Mouse (Mus musculus) embryonic facial prominence, embryonic 13.5 days (tissue): ENCODE measurements around the gene Olfr1193. TPM values are rescaled to one million over a fixed set of nuclear protein-coding genes. Genes with fewer than 3 reads are reported as not detected.
"Not testable (repeated sequence)": the region's sequence is repeated elsewhere in the genome, so short reads cannot be mapped to it uniquely, and the experiment has no call there.

Experiments used
- ATAC-seq: fragments of 200-750 bp; cut with Nextera tagmentation; 2 replicates; pipeline ENCODE4 v1.8.0; 2017; ENCODE audit warnings: low read depth; ENCODE audit not compliant: insufficient number of reproducible peaks, insufficient read depth, low FRiP score, low TSS enrichment
- H3K27ac ChIP-seq: fragments of 300-500 bp; sonication (generic); 2 replicates; pipeline ENCODE4 v1.5.1; 2015; ENCODE audit warnings: moderate library complexity, mild to moderate bottlenecking, inconsistent platforms
- H3K27me3 ChIP-seq: fragments of 300-500 bp; sonication (generic); 2 replicates; pipeline ENCODE4 v1.6.1; 2015; ENCODE audit warnings: mild to moderate bottlenecking, inconsistent platforms
- H3K36me3 ChIP-seq: fragments of 300-500 bp; sonication (generic); 2 replicates; pipeline ENCODE4 v1.6.1; 2015; ENCODE audit warnings: mild to moderate bottlenecking, inconsistent platforms
- H3K4me1 ChIP-seq: fragments of 300-500 bp; sonication (generic); 2 replicates; pipeline ENCODE4 v1.6.1; 2015; ENCODE audit warnings: inconsistent platforms
- H3K4me2 ChIP-seq: fragments of 300-500 bp; sonication (generic); 2 replicates; pipeline ENCODE4 v1.6.1; 2015; ENCODE audit warnings: moderate library complexity, mild to moderate bottlenecking, inconsistent platforms
- H3K4me3 ChIP-seq: fragments of 300-500 bp; sonication (generic); 2 replicates; pipeline ENCODE4 v1.5.1; 2015; ENCODE audit warnings: mild to moderate bottlenecking, inconsistent platforms
- H3K9ac ChIP-seq: fragments of 300-500 bp; sonication (generic); 2 replicates; pipeline ENCODE4 v1.6.1; 2015; ENCODE audit warnings: mild to moderate bottlenecking, inconsistent platforms
- H3K9me3 ChIP-seq: fragments of 300-500 bp; sonication (generic); 2 replicates; pipeline ENCODE4 v1.6.1; 2016; ENCODE audit warnings: inconsistent platforms
- WGBS: fragments of 180-500 bp; shearing (Covaris S2); methylation state at CpG from one replicate; pipeline ENCODE4 v1.1.7; 2015; ENCODE audit warnings: mixed read lengths; 5-methylcytosine and 5-hydroxymethylcytosine counted together
- polyA plus RNA-seq: library from polyadenylated mRNA; unstranded; fragments of >200 nt; fragmentation: Nextera tagmentation; extraction: Ambion mirVana; gene quantifications from 2 replicates; pipeline ENCODE4 v1.2.1, GENCODE M21; 2015

Olfr1193 gene
- polyA plus RNA-seq: not detected in 2 replicates

DNA sequence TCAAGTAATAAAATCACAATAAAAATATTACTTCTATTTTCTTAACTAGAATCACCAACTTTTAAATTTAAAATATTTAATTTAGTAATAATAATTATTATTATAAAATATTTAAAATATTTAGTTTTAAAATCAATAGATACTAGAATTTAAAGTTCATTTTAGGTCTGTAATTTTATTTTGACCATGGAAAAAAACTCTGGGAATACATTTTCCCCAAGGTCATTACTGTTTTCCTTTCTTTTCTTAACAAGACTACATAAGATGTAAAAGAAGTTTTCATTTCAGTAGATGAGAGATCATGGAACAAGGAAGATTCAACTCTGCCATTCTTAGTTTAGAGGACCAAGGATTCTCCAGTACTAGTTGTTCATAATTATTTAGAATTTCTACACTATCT, at the start of gene Olfr1193:
TSS of gene Olfr1193 (plus strand) at position 301 of the 400 bp plus-strand sequence.
- not testable (repeated sequence) for H3K9ac ChIP-seq, H3K4me3 ChIP-seq, H3K4me2 ChIP-seq, H3K4me1 ChIP-seq, ATAC-seq, H3K27ac ChIP-seq, H3K27me3 ChIP-seq, H3K36me3 ChIP-seq, H3K9me3 ChIP-seq

GRCm38 (mm10) chr2:88640242-88640641, 35.2 kb upstream of the Olfr1193 start, which contains the start of gene Olfr1191-ps1:
TSS of gene Olfr1191-ps1 (plus strand) at chr2:88640542.
- H3K4me2 ChIP-seq, H3K36me3 ChIP-seq, H3K9ac ChIP-seq, H3K9me3 ChIP-seq, H3K4me1 ChIP-seq, H3K27me3 ChIP-seq, H3K4me3 ChIP-seq, H3K27ac ChIP-seq, ATAC-seq: not testable (repeated sequence)
- 88% methylated on average over 1 of the region's 1 CpGs for WGBS

- Histone ChIP-seq H3K4me1 (no peaks in the 10 kb centered on the region), H3K27ac (no peak within 1 kb of the TSS), H3K36me3 (no peaks in the 10 kb centered on the region), H3K27me3 (no peaks in the 10 kb centered on the region), H3K9ac (no peak within 1 kb of the TSS), H3K4me2 (no peak within 1 kb of the TSS), H3K9me3 (no peaks in the 10 kb centered on the region), H3K4me3 (no peak within 1 kb of the TSS)
- 26% methylated on average over 1 of the region's 1 CpGs for WGBS
- no peak for ATAC-seq
These were observed 27.2 kb upstream of the Olfr1193 start, which contains the start of gene Olfr1192-ps1 for GRCm38 (mm10) chr2:88648209-88648608. TSS of gene Olfr1192-ps1 (plus strand) at chr2:88648509.

DNA sequence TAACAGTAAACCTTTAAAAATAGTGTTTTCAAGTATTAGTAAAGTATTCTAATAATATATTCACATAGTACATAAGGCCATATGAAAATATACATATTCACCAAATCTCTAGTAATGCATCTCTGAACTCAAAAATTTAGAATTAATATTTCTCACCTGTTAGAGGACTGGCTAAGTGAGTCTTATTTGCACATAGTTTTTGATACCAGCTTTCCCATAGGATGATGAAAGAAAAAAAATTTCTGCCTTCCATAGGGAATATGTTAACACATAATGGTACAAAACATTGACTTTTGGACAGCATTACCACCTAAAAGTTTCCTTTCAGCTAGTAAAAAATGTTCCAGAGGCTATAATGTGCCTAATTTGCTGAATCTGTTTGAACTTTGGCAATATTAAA, 13.7 kb downstream of the Olfr1193 start, which contains the start of gene Olfr1195:
TSS of gene Olfr1195 (minus strand) at position 101 of the 400 bp plus-strand sequence.
- Histone ChIP-seq H3K4me2 (no peak within 1 kb of the TSS), H3K4me1 (no peaks in the 10 kb centered on the region), H3K27me3 (no peaks in the 10 kb centered on the region), H3K27ac (no peak within 1 kb of the TSS), H3K9me3 (no peaks in the 10 kb centered on the region), H3K4me3 (no peak within 1 kb of the TSS), H3K9ac (no peak within 1 kb of the TSS), H3K36me3 (no peaks in the 10 kb centered on the region)
- ATAC-seq: no peak

GRCm38 (mm10) chr2:88704497-88704896, 29.1 kb downstream of the Olfr1193 start, which contains the start of gene Olfr1196:
TSS of gene Olfr1196 (minus strand) at chr2:88704597.
- ATAC-seq: no peak
- Histone ChIP-seq H3K4me2 (no peak within 1 kb of the TSS), H3K27ac (no peak within 1 kb of the TSS), H3K9me3 (no peaks in the 10 kb centered on the region), H3K36me3 (no peaks in the 10 kb centered on the region), H3K9ac (no peak within 1 kb of the TSS), H3K4me3 (no peak within 1 kb of the TSS), H3K27me3 (no peaks in the 10 kb centered on the region), H3K4me1 (no peaks in the 10 kb centered on the region)
- WGBS: 86% methylated on average over 2 of the region's 2 CpGs

Other genes with a start within 250 kb of the Olfr1193 start
- gene Olfr1181, start 249.5 kb upstream of the Olfr1193 start, polyA plus RNA-seq: not detected in 2 replicates
- gene Gm13757, start 226.5 kb upstream of the Olfr1193 start, polyA plus RNA-seq: not detected in 2 replicates
- not detected in 2 replicates for gene Olfr1183, start 220.8 kb upstream of the Olfr1193 start, polyA plus RNA-seq
- gene Olfr1184, start 192.0 kb upstream of the Olfr1193 start, polyA plus RNA-seq: not detected in 2 replicates
- not detected in 2 replicates for gene Olfr1185-ps1, start 182.3 kb upstream of the Olfr1193 start, polyA plus RNA-seq
- not detected in 2 replicates for gene Olfr1186, start 157.1 kb upstream of the Olfr1193 start, polyA plus RNA-seq
- gene Olfr1188, start 118.7 kb upstream of the Olfr1193 start, polyA plus RNA-seq: not detected in 2 replicates
- gene Olfr1189, start 89.2 kb upstream of the Olfr1193 start, polyA plus RNA-seq: not detected in 2 replicates
- not detected in 2 replicates for gene Olfr1191-ps1, start 35.1 kb upstream of the Olfr1193 start, polyA plus RNA-seq
- not detected in 2 replicates for gene Olfr1192-ps1, start 27.1 kb upstream of the Olfr1193 start, polyA plus RNA-seq
- gene Olfr1195, start 13.6 kb downstream of the Olfr1193 start, polyA plus RNA-seq: not detected in 2 replicates
- not detected in 2 replicates for gene Olfr1196, start 29.0 kb downstream of the Olfr1193 start, polyA plus RNA-seq
- not detected in 2 replicates for gene Olfr1197, start 56.7 kb downstream of the Olfr1193 start, polyA plus RNA-seq
- not detected in 2 replicates for gene Olfr1198, start 75.7 kb downstream of the Olfr1193 start, polyA plus RNA-seq
- gene Olfr1199, start 84.8 kb downstream of the Olfr1193 start, polyA plus RNA-seq: not detected in 2 replicates
- gene Olfr1200, start 94.9 kb downstream of the Olfr1193 start, polyA plus RNA-seq: not detected in 2 replicates
- gene Olfr1201, start 117.4 kb downstream of the Olfr1193 start, polyA plus RNA-seq: not detected in 2 replicates
- not detected in 2 replicates for gene Olfr1202, start 138.9 kb downstream of the Olfr1193 start, polyA plus RNA-seq
- not detected in 2 replicates for gene Olfr1205, start 154.1 kb downstream of the Olfr1193 start, polyA plus RNA-seq
- not detected in 2 replicates for gene Olfr1204, start 173.7 kb downstream of the Olfr1193 start, polyA plus RNA-seq
- gene Olfr1206, start 187.6 kb downstream of the Olfr1193 start, polyA plus RNA-seq: not detected in 2 replicates
- gene Olfr1208, start 226.7 kb downstream of the Olfr1193 start, polyA plus RNA-seq: not detected in 2 replicates
- gene Olfr1209, start 239.5 kb downstream of the Olfr1193 start, polyA plus RNA-seq: 0.10 TPM in 1 of 2 replicates, not detected in the other